Mouse (Mus musculus) erythroblast, embryonic 14.5 days (primary cell): ENCODE measurements around the gene Tmem255b. TPM values are rescaled to one million over a fixed set of nuclear protein-coding genes. Genes with fewer than 3 reads are reported as not detected.

Source experiments
- H3K27me3 ChIP-seq: 2 replicates; pipeline ENCODE4 v1.6.1; 2012; ENCODE audit warnings: inconsistent platforms; ENCODE audit not compliant: control insufficient read depth
- H3K36me3 ChIP-seq: 2 replicates; pipeline ENCODE4 v1.6.1; 2012; ENCODE audit warnings: mild to moderate bottlenecking, inconsistent platforms; ENCODE audit not compliant: control insufficient read depth
- H3K4me1 ChIP-seq: 2 replicates; pipeline ENCODE4 v1.6.1; 2012; ENCODE audit warnings: inconsistent platforms; ENCODE audit not compliant: control insufficient read depth
- H3K4me3 ChIP-seq: replicated peaks from 2 replicates; pipeline ENCODE3; 2012; ENCODE audit warnings: moderate library complexity, mild to moderate bottlenecking, inconsistent platforms
- H3K9me3 ChIP-seq: 2 replicates; pipeline ENCODE4 v1.6.1; 2012; ENCODE audit warnings: low read length, inconsistent platforms, mixed read lengths; ENCODE audit not compliant: control insufficient read depth
- GATA1 ChIP-seq: IDR thresholded peaks from 2 replicates; pipeline ENCODE4 v1.6.1; 2012; ENCODE audit warnings: low read length, inconsistent platforms, mixed read lengths
- TAL1 ChIP-seq: IDR thresholded peaks from 3 replicates; pipeline ENCODE4 v1.6.1; 2012; ENCODE audit warnings: low read length, inconsistent platforms, mixed read lengths
- polyA plus RNA-seq: library from polyadenylated mRNA; stranded (reverse); fragments of >175 nt; gene quantifications from 2 replicates; pipeline ENCODE4 v1.2.3, GENCODE M21; 2012

Tmem255b gene
- polyA plus RNA-seq, 1 experiment, result not detected

- Histone ChIP-seq H3K9me3 (no peaks in the 10 kb centered on the region; the same call in 1 of the 2 replicates), H3K4me3 (no peak overlapping the region), H3K27me3 (peaks cover 44% of the 10 kb centered on the region), H3K4me1 (peaks cover 5% of the 10 kb centered on the region), H3K36me3 (no peaks in the 10 kb centered on the region)
- no peak for TF ChIP-seq GATA1
- TF ChIP-seq TAL1, result no peak
These were observed 58.0 kb downstream of the Tmem255b start for GRCm38 (mm10) chr8:13493011-13493410.

DNA sequence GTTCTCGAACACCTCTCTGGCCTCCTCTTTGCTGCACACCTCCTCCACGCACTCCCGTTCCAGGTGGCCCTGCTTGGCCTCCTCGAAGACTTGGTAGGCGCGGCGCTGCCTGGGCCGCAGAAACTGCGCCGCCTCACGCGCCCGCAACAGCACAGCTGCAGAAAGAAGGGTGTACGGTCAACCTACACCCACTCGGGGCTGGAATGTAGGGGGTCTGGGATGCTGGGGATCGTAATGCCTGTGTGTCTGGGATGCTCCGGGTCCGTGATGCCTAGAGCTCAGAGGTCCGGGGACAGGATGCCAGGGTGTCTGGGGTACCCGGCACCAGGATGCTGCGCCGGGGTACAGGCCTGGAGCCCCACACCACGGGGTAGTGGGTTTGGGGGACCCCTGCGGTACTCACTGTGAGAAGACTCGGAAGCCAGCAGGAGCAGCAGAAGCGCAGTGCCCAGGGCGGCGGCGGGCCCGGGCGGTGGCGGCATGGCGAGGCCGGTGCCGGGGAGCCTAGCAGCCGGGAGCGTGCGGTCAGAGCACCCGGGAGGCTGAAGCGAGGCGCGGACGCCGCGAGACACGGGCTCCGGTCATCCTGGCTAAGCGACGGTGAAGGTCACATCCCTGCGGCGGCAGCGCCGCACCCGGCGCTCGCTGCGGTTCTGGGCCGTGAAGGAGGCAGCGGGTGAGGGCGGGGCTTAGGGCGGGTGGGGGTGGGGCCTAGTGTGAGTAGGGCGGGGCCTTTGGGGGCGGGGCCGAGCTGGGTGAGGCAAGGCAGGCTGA is 59.1 kb downstream of the Tmem255b start, which contains the start of gene Gas6:
Gene Gas6, minus strand, starts transcription at position 633 of the 774 bp plus-strand sequence.
- no peaks in the 10 kb centered on the region for H3K36me3 ChIP-seq
- H3K4me3 ChIP-seq, result peak within 1 kb of the TSS; percentile 21
- H3K27me3 ChIP-seq, result peaks cover 44% of the 10 kb centered on the region
- TF ChIP-seq TAL1 (no peak), GATA1 (no peak)
- H3K4me1 ChIP-seq, result peaks cover 5% of the 10 kb centered on the region
- H3K9me3 ChIP-seq, result no peaks in the 10 kb centered on the region; the same call in 1 of the 2 replicates

GRCm38 (mm10) chr8:13501221-13501620 is 66.2 kb downstream of the Tmem255b start:
- Histone ChIP-seq H3K4me3 (no peak overlapping the region), H3K36me3 (no peaks in the 10 kb centered on the region), H3K9me3 (no peaks in the 10 kb centered on the region), H3K27me3 (no peaks in the 10 kb centered on the region), H3K4me1 (no peaks in the 10 kb centered on the region)
- no peak for TF ChIP-seq TAL1
- no peak for TF ChIP-seq GATA1

DNA sequence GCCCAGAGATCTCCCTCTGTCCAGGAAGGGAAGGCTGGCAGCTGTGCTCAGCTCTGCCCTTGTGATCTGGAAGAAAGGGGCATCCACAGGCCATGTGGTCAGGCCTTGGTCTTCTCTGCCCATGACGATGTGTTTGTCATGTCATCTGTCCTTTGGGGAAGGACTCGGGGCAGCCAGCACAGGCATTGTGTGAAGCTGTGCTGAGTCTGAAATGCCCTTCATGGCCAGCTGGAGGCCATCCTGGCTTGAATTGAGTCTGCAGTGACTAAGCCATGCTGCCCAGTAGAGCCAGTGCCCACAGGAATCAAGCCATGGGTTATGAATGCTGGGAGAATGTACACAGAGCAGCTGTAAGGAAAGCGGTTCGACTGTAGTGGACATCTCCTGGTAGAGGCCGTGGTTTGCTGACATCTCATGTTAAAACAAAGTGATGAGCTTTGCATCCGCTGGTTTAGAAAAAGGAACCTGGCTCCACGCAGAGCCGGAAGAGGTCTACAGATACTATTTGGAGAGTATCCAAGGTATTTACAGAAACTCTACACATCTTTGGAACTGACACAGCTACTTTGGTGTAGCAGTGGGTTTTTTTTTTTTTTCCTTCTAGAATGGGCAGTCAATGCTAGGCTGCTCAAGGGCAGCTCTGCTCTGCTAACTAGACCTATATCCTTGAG is 69.1 kb downstream of the Tmem255b start:
- Histone ChIP-seq H3K27me3 (no peaks in the 10 kb centered on the region), H3K4me3 (no peak overlapping the region), H3K4me1 (no peaks in the 10 kb centered on the region), H3K9me3 (no peaks in the 10 kb centered on the region), H3K36me3 (no peaks in the 10 kb centered on the region)
- TF ChIP-seq TAL1 (no peak), GATA1 (no peak)

- no peak for TF ChIP-seq GATA1
- no peak for TF ChIP-seq TAL1
- no peak overlapping the region for H3K4me3 ChIP-seq
- H3K9me3 ChIP-seq, result no peaks in the 10 kb centered on the region
- no peaks in the 10 kb centered on the region for H3K4me1 ChIP-seq
- no peaks in the 10 kb centered on the region for H3K27me3 ChIP-seq
- H3K36me3 ChIP-seq, result no peaks in the 10 kb centered on the region
These were observed 70.1 kb downstream of the Tmem255b start for GRCm38 (mm10) chr8:13504894-13505674.

- no peaks in the 10 kb centered on the region for H3K36me3 ChIP-seq
- TF ChIP-seq TAL1 (no peak), GATA1 (no peak)
- no peak overlapping the region for H3K4me3 ChIP-seq
- no peaks in the 10 kb centered on the region for H3K9me3 ChIP-seq
- H3K4me1 ChIP-seq, result no peaks in the 10 kb centered on the region
- H3K27me3 ChIP-seq, result no peaks in the 10 kb centered on the region
These were observed 71.9 kb downstream of the Tmem255b start for GRCm38 (mm10) chr8:13506849-13507248.

- Histone ChIP-seq H3K4me1 (no peaks in the 10 kb centered on the region), H3K9me3 (no peaks in the 10 kb centered on the region), H3K27me3 (no peaks in the 10 kb centered on the region), H3K4me3 (no peak overlapping the region), H3K36me3 (no peaks in the 10 kb centered on the region)
- TF ChIP-seq GATA1 (no peak), TAL1 (no peak)
These were observed 72.4 kb downstream of the Tmem255b start for GRCm38 (mm10) chr8:13507284-13507937.

- no peak overlapping the region for H3K4me3 ChIP-seq
- no peaks in the 10 kb centered on the region for H3K36me3 ChIP-seq
- H3K9me3 ChIP-seq, result no peaks in the 10 kb centered on the region
- H3K27me3 ChIP-seq, result no peaks in the 10 kb centered on the region
- H3K4me1 ChIP-seq, result no peaks in the 10 kb centered on the region
- TF ChIP-seq TAL1, result no peak
These were observed 77.0 kb downstream of the Tmem255b start for GRCm38 (mm10) chr8:13512016-13512415.

GRCm38 (mm10) chr8:13512677-13513076 is 77.7 kb downstream of the Tmem255b start:
- Histone ChIP-seq H3K9me3 (no peaks in the 10 kb centered on the region), H3K4me3 (no peak overlapping the region), H3K27me3 (no peaks in the 10 kb centered on the region), H3K36me3 (no peaks in the 10 kb centered on the region), H3K4me1 (no peaks in the 10 kb centered on the region)
- no peak for TF ChIP-seq TAL1
- no peak for TF ChIP-seq GATA1
